Mouse (Mus musculus) megakaryocyte-erythroid progenitor cell, adult 5-6 weeks (primary cell): Measurements from ENCODE around the gene Rassf2. TPM values are rescaled to one million over a fixed set of nuclear protein-coding genes. Genes with fewer than 3 reads are reported as not detected.
A peak's percentile ranks its signal among the peaks of the same experiment; 100 is the strongest.

Experiments
- ATAC-seq: replicated peaks from 2 replicates; pipeline ENCODE4 v1.8.0; 2016; ENCODE audit warnings: mild to moderate bottlenecking, inconsistent platforms; ENCODE audit not compliant: severe bottlenecking, poor library complexity, low FRiP score, low TSS enrichment
- total RNA-seq, 2 experiments: library from RNA; stranded (forward) in 1 of 2; stranded (reverse) in 1 of 2; fragments of 200-1000, 215-1000 nt in 1 of 2; fragments of >200 nt in 1 of 2; fragmentation: Nextera tagmentation in 1 of 2; gene quantifications; 2 replicates each; pipeline ENCODE4 v1.2.3; 2014 to 2017

Gene Rassf2
- total RNA-seq, 2 experiments from 2014 or later = 2.3 to 4.3 TPM

DNA sequence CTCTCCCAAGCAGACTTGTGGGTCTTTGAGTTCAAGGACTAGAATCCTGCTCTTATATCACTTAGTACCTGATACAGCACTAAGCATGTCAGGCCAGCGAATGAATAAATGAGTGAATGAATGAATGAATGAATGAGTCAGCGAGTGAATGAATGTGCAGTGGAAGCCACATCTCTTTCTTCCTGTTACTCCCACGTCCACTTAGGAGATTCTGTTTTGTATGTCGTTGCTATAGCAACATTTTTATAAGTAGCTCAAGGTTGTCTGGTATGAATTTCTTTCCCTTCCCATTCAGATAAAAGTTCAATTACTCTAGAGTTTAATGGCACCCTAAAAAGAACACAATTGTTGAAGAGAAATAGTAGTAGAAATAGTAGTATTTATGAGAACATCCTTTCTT is 59.0 kb downstream of the Rassf2 start:
- no peak for ATAC-seq

DNA sequence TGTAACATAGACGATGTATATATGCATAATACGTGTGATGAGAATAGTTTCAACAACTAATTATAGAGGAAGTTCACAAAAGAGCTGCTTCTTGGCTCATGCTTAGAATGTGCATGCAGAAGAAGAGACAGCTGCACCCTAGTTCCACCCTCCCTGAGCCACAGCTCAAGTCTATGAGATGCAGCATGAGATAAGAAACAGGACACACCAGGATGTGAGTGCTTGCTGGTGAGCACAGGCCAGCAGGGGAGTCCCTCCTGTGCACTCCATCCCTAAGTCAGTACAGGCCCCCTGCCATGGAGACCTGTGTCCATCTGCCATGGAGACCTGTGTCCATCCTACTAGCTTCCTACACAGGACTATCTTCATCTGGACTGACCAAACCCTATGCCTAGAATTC is 59.5 kb downstream of the Rassf2 start:
- ATAC-seq = no peak

DNA sequence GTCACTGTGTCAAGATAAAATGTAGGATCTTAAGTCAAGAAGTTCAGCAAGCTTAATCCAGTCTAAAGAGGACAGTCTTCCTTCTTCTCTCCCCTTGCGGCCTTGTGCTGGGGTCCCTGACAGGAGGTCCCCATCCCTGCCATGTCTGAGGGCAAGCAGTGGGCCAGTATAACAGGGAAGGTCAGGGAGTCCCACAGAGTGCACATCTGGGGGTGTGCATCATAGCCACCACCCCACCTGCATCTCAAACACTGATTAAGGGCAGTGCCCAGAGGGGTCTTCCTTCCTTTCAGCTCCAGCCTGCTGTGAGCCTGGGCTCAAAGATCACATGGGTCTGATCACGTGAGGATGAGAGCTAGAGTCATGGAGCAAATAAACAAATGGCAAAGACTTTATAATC is 68.4 kb downstream of the Rassf2 start:
- ATAC-seq = no peak

DNA sequence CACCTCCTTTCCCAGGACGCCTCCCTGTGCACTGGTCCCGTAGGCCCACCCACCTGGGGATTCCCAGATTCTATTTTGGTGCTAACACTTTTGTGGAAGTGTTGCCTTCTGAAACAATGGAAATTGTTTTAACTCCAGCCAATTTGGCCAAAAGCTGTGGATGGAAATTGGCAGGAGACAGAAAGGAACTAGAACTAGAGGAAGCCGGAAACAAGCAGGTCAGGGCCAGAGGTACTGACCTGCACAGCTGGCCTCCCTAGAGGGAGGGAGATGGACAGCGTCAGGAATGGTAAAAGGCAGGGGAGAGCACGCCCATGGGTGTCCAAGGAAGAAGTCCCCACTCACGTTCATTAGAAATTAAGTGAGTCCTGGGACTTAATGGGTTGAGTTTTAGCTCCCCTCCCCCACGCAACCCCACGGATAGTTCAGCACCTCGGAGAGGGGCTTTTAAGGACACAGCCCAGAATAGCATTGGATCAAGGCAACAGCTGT is 72.3 kb downstream of the Rassf2 start:
- no peak for ATAC-seq

DNA sequence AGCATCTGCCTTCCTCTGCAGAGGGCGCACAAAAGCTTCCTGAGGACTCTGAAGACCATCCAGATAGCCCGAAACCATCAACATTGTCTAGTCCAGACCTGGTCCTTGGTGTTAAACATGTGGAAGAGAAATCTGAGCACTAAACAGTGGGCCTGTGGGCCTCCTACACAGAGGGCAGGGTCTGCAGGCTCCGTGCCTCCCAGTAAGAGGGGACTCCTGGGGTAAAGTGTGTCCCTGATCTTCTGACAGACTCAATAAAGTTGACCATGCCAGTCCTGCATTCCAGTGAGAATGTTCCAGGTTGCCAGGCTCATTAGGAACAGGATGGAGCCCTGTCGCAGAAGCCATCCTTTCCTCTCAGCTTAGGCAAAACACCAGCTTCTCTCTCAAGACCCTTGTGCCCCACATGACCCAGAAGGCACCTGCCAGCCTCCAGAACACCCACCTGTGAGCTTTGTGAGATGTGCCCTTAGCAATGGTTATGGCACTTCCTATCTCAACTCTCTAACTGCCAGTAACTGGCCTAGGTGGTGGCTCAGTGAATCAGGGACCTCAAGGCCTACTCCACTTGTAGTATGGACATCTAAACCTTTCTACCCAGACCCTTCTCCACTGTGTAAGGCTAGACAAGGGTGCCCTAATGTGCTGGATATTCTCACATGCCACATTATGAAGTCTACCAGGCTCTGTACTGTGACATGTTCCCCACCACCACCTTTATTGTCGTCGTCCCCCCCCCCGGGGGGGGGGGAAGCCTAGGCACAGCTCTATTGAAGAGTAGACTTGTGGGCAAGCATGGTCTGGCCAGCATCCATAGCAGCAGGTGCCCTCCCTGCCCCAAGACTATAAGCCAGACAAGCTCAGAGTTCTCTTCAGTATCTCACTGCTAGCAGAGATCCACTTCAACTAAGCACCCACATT is 73.5 kb downstream of the Rassf2 start:
- ATAC-seq = no peak

DNA sequence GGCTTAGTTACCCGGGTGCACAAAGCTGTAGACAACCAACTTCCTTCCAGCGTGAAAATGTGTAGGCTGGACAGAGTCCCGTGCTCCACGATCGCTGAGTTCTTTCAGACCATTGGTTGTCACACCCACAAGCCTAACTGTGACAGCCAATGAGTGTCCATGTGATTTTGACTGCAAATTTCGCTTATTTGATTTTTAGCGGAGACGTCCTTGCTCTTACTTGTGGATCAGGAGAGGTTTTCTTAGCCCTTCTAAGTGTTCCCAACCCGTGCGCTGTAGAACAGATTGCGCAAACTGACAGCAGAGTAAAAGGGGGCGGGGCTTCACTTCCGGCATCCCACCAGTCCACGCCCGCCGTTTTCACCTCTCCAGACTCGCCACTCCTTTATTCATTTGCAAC is 74.8 kb downstream of the Rassf2 start:
- peak; percentile 71 for ATAC-seq

DNA sequence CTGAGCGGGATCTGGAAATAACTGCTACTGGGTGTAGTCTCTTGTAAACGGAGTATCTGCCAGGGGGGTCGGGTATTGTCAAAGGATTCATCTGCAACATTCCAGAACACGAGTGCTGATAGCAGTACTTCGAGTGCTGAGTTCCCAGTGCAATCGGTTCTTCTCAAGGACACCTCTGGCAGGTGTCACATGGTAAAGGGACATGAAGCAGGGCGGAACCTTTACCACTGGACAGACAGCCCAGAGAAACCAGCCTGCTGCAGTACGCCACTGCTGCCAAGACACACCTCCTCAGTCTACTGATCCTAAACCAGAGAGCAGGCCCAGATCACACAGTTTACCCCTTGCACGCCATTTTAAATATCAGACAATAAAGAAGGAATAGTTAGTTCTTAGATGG is 75.2 kb downstream of the Rassf2 start:
- 0 out of 2 replicates have a peak, but pooled peaks have one; percentile 23 for ATAC-seq

DNA sequence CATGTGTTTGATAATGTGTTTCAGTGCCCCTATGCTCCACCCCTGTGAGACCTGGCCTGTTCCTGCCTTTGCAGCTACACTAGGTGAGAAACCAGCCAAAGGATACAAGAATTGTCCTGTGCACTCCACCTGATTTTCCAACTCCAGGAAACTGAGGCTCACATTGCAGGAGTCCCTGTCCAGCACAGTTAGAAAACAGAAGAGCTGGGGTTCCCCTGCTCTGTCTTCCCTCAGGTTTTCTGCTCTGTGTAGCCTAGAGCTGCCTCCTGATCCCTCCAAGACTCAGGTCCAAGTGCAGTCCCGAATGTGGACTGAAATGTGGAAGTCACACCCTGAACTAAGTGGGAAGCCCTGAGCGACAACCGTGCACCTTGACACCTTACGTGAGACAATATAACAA is 76.3 kb downstream of the Rassf2 start:
- no peak for ATAC-seq

DNA sequence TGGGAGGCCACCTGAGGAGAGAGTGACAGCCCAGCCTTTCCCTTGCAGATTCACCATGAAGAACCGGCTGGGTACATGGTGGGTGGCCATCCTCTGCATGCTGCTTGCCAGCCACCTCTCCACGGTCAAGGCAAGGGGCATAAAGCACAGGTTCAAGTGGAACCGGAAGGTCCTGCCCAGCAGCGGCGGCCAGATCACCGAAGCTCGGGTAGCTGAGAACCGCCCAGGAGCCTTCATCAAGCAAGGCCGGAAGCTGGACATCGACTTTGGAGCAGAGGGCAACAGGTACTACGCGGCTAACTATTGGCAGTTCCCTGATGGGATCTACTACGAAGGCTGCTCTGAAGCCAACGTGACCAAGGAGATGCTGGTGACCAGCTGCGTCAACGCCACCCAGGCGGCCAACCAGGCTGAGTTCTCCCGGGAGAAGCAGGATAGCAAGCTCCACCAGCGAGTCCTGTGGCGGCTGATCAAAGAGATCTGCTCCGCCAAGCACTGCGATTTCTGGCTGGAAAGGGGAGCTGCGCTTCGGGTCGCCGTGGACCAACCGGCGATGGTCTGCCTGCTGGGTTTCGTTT is 77.0 kb downstream of the Rassf2 start:
- ATAC-seq = no peak

DNA sequence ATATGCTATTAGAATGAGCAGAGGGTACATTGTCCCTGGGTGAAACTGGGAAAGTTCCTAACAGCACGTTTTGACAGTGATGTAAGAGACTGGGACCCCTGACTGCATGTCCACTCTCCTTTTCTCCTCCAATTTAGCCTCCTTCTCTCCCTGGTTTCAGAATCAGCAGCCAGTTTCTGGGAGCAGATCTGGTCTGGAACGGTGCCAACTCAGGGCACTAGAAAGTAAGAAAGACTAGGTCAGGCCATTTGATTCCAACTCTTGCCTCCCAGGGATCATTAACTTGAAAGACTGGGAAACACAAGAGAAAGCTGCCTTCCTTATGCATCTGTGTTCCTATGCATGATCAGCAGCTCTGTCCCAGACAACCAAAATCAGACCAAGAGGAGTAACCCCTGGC is 77.6 kb downstream of the Rassf2 start:
- ATAC-seq = no peak

DNA sequence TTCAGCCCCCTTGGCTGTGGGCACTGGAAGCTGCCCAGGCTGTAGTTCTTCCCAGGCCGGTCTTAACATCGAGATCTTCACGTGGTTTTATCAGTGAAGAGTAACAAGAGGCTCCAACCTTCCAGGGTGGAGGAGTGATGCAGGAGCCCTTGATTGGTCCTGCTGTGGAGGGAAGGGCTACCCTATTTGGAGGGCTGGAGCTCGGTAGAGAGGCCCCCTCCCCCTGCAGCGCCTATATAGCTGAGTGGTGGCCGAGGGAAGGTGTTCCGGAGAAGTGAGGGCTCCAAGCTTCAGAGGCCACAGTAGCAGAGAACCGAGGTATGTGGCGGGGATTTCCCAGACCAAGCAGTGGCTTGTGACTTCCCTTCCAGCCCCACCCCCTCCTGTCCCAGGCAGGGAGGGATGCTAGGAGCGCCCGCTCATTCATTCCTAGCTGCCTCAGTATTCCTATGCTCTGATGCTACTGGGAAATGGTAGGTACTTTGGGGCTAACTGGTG is 79.4 kb downstream of the Rassf2 start, which contains the start of gene Prnd:
Gene Prnd, plus strand, starts transcription at position 264 of the 498 bp plus-strand sequence.
- ATAC-seq = no peak

DNA sequence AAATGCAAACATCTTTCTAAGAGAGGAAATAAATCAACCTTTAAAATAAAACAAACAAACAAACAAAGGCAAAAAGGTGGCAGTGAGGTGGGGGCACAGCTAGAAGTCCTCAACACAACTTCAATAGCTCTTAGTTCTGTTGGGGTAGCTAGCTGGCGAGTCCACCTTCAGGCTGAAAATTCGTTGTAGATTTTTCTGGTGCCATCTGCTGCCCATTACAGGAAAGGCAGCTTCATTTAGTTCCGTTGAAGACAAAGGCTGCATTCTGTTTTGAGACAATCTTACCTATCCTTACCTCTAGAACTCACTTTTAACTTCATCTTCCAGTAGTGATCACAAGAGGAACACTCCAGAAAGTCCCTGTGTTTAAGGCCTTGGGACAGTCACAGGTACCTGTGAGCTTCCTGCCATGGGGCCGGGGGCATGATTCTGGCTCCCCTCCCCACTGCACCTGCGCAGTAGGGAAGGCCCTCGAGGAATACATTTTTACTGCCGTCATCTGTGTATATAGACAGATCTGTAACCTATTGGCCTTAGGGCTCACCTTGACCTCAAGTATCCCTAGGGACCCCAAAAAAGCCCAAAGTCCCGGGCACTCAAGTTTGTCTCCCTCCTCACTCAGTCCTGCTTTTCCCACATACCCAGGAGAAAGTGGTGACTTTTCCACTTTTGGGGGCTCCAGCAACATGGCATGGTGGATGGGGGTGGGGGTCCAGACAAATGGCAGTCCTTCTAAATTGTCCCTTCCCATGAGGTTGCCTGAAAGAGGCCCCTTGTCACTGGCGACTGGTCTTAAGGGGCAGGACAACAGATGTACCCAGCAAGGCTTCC is 80.1 kb downstream of the Rassf2 start:
- ATAC-seq = 0 out of 2 replicates have a peak, but pooled peaks have one; percentile 62

DNA sequence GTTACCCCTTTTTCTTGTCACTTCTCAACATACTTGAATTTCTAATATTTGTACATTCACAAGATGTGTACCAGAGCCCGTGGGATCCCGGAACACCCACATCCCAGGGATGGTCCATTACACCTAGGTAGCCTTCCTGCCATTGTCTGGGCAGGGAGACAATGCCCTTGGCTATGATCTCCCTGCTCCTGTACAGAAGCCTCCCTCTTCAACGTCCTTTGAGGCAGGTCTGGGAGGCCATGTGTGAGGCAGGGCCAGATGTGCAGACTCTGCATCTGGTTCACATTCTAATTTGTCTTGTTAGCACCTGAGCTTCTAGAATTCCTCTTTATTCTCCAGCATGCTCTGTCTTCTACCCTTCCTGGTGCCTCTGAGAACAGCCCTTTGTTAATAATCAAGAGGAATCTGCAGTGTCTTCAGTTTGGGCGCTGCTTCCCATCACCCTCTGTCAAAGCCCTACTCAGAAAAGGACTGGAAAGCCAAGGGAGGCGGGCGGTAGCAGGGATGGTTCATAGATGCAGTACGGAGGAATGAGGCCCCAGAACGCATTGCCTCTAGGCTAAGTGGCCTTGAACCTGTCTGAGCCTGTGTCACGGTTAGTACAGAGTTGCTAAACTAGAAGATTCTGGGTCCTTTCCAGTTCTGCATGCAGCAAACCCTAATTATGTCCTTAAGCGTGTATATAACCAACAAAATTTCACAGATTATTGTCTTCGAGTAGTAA is 81.0 kb downstream of the Rassf2 start:
- ATAC-seq = no peak

DNA sequence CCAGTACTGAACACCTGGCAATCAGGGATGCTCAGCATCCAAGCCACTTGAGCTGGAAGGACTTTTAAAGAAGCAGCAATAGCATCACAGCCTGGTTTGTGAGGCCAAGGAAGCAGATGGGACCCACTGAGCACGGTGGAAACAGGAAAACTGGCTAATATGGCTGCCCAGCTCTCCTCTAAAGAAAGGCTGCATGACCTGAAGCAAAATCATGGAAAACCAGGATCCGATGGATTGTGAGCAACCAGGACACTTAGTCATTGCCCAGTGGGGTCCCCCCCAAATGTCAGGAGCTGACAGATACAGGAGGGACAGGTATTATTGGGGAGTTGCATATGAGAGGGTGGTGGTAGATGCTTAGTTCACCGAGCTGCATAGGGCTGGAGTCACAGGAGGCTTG is 81.9 kb downstream of the Rassf2 start:
- no peak for ATAC-seq

DNA sequence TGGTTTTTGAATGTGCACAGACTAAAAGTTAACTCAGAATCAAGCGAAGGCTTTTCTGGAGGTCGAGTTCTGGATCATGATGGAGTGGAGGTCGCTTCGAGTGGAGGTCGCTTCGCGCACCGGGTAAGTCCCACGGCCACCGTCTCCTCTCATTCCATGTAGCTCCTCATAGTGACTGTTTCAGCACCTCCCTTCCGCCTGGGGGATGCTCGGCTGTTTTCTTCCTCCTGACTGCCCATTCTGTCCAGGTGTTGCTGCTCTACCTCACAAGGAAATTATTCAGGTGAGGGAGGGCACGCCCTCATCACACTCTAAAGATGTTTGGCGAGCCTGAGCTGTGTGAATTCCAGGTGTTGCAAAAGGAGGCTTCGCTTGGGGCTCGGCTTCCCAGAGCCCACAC is 83.7 kb downstream of the Rassf2 start:
- no peak for ATAC-seq

DNA sequence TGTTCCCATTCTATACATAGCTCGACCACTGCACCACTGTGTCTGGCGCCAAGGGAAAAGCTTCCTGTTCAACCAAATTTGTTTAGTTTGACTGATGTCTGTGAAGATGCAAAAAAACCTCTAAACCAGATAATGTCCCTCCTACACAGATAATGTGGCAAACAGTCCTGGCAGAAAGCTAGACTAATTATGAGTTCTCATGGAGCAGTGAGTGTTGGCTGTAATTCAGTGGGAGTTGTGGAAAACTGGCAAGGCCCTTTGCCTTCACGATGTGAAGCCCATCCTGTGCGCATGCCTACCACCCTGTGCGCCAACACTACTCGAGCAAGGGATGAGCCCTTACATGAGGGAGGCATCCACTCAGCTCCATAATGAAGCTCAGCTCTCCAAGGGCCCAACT is 84.3 kb downstream of the Rassf2 start:
- no peak for ATAC-seq

DNA sequence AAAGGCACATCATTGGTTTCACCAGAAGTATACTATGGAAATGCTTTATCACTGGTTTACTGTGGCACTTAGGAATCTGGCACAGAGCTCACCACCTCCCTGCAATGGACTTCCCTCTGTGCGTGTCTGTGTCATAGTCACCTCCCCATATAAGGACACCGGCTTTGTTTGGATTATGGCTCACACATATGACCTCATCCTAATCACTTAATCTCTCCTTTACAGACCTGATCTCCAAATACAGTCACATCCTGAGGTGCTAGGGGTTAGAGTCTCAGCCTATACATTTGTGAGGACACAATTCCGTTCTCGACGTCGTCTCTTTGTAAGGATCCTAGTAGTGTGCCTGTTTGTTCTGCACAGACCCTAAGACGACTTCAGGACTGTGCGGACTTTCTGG is 84.8 kb downstream of the Rassf2 start:
- no peak for ATAC-seq

DNA sequence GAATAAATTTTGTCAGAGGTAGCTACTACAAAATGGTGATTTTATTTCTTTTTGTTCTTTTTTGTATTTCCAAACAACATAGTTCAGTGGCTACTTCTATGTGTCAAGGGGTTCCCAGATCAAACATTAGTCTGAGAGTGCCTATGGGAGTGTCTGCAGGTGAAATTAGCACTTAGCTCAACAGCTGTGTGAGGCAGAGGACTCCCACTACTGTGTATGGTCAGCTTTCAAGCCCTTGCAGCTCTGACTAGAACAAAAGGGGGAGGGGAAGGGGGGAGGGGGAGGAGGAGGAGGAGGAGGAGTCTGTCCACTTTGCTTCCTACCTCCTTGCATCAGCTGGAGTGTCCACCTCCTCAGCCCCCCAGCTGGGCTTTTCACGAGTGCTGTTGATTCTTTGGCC is 85.7 kb downstream of the Rassf2 start:
- no peak for ATAC-seq

DNA sequence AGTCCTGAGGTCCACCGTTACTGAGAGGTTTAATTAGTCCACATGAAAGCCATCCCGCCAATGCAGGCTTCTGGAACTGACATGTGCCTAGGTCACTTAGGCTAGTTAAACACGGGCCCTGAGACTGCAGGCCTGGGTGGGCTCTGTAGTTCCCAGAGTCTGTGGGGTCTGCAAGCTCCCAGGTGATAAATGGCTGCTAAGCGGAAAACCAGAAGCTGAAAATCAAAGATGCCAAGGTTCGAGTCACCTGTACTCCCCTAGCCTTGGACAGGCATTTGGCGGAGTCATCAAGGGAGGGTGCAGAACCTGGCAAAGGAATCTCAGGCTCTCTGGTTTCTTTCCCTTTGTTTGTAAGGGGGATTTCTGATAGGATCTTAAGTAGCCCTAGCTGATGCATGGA is 88.6 kb downstream of the Rassf2 start:
- ATAC-seq = no peak
